Mouse (Mus musculus) C2C12 (cell line): ENCODE measurements at regions not wholly inside any gene's neighbourhood (a gene's known extent, or its start where the extent isn't known, plus 50 kb on each side); places are given as distances from the start of the nearest gene placed in this dataset.

Source experiments
- CEBPB ChIP-seq: IDR thresholded peaks from one replicate; pipeline ENCODE4 v1.6.1; 2011; ENCODE audit warnings: low read depth, mild to moderate bottlenecking, control low read depth, moderate library complexity
- CTCF ChIP-seq: IDR thresholded peaks from one replicate; pipeline ENCODE4 v1.5.1; 2011; ENCODE audit not compliant: control insufficient read depth, insufficient read depth, insufficient read length
- MAX ChIP-seq: IDR thresholded peaks from one replicate; pipeline ENCODE4 v1.6.1; 2011; ENCODE audit warnings: mild to moderate bottlenecking, control low read depth

- TF ChIP-seq CTCF (no peak), MAX (no peak), CEBPB (no peak)
These were observed 161.8 kb downstream of the Bcl11a start for GRCm38 (mm10) chr11:24239631-24240030.
